Mouse (Mus musculus): ENCODE measurements at regions not wholly inside any gene's neighbourhood (a gene's known extent, or its start where the extent isn't known, plus 50 kb on each side); places are given as distances from the start of the nearest gene placed in this dataset.
A peak's percentile ranks its signal among the peaks of the same experiment; 100 is the strongest.

- H3K27me3 ChIP-seq = no peaks in the 10 kb centered on the region
- H3K4me1 ChIP-seq = no peaks in the 10 kb centered on the region
- H3K9ac ChIP-seq (replicated peaks) = no peak overlapping the region
- 88% methylated on average over 1 of the region's 1 CpGs for WGBS
- H3K27ac ChIP-seq (replicated peaks) = no peak overlapping the region
- H3K36me3 ChIP-seq = no peaks in the 10 kb centered on the region
- no peak overlapping the region for H3K4me3 ChIP-seq
- no peaks in the 10 kb centered on the region for H3K9me3 ChIP-seq
- ATAC-seq (replicated peaks) = no peak
- no peak overlapping the region for H3K4me2 ChIP-seq (replicated peaks)
These were observed 284.9 kb upstream of the Dach1 start for GRCm38 (mm10) chr14:98454461-98454860.

GRCm38 (mm10) chr14:98452191-98452590 lies 282.6 kb upstream of the Dach1 start:
- H3K4me3 ChIP-seq = no peak overlapping the region
- no peak for ATAC-seq (replicated peaks)
- no peak overlapping the region for H3K4me2 ChIP-seq (replicated peaks)
- no peaks in the 10 kb centered on the region for H3K27me3 ChIP-seq
- H3K4me1 ChIP-seq = no peaks in the 10 kb centered on the region
- no peak overlapping the region for H3K27ac ChIP-seq (replicated peaks)
- 71% methylated on average over 6 of the region's 6 CpGs for WGBS
- no peaks in the 10 kb centered on the region for H3K36me3 ChIP-seq
- H3K9ac ChIP-seq (replicated peaks) = no peak overlapping the region
- H3K9me3 ChIP-seq = no peaks in the 10 kb centered on the region

GRCm38 (mm10) chr14:98449568-98449967 lies 280.0 kb upstream of the Dach1 start:
- no peak overlapping the region for H3K4me3 ChIP-seq
- H3K4me2 ChIP-seq (replicated peaks) = no peak overlapping the region
- H3K4me1 ChIP-seq = no peaks in the 10 kb centered on the region
- no peaks in the 10 kb centered on the region for H3K9me3 ChIP-seq
- H3K27ac ChIP-seq (replicated peaks) = no peak overlapping the region
- 24% methylated on average over 5 of the region's 5 CpGs for WGBS
- H3K36me3 ChIP-seq = no peaks in the 10 kb centered on the region
- H3K9ac ChIP-seq (replicated peaks) = no peak overlapping the region
- H3K27me3 ChIP-seq = no peaks in the 10 kb centered on the region
- ATAC-seq (replicated peaks) = 0 out of 2 replicates have a peak, but pooled peaks have one; percentile 13

GRCm38 (mm10) chr14:98442411-98442810 lies 272.8 kb upstream of the Dach1 start:
- H3K9me3 ChIP-seq = no peaks in the 10 kb centered on the region
- ATAC-seq (replicated peaks) = no peak; the same call in 1 of the 2 replicates
- whole genome bisulfite sequencing = 66% methylated on average over 3 of the region's 3 CpGs

GRCm38 (mm10) chr14:98441954-98442353 lies 272.4 kb upstream of the Dach1 start:
- no peak overlapping the region for H3K27ac ChIP-seq (replicated peaks)
- no peaks in the 10 kb centered on the region for H3K9me3 ChIP-seq
- no peak overlapping the region for H3K9ac ChIP-seq (replicated peaks)
- H3K36me3 ChIP-seq = no peaks in the 10 kb centered on the region
- H3K27me3 ChIP-seq = no peaks in the 10 kb centered on the region
- no peak overlapping the region for H3K4me3 ChIP-seq
- no peaks in the 10 kb centered on the region for H3K4me1 ChIP-seq
- H3K4me2 ChIP-seq (replicated peaks) = no peak overlapping the region
- ATAC-seq (replicated peaks) = no peak
- 66% methylated on average over 2 of the region's 2 CpGs for WGBS

More at GRCm38 (mm10) chr14:98442411-98442810, 272.8 kb upstream of the Dach1 start:
- Histone ChIP-seq H3K27ac (replicated peaks) (no peak overlapping the region), H3K4me3 (no peak overlapping the region), H3K36me3 (no peaks in the 10 kb centered on the region), H3K4me1 (no peaks in the 10 kb centered on the region), H3K27me3 (no peaks in the 10 kb centered on the region), H3K4me2 (replicated peaks) (no peak overlapping the region), H3K9ac (replicated peaks) (no peak overlapping the region)

- no peak overlapping the region for H3K27ac ChIP-seq (replicated peaks)
- no peak overlapping the region for H3K4me2 ChIP-seq (replicated peaks)
- H3K9ac ChIP-seq (replicated peaks) = no peak overlapping the region
- H3K9me3 ChIP-seq = no peaks in the 10 kb centered on the region
- no peaks in the 10 kb centered on the region for H3K4me1 ChIP-seq
- ATAC-seq (replicated peaks) = no peak
- 67% methylated on average over 11 of the region's 11 CpGs for WGBS
- no peak overlapping the region for H3K4me3 ChIP-seq
- no peaks in the 10 kb centered on the region for H3K36me3 ChIP-seq
- H3K27me3 ChIP-seq = no peaks in the 10 kb centered on the region
These were observed 262.4 kb upstream of the Dach1 start for GRCm38 (mm10) chr14:98431959-98432358.

GRCm38 (mm10) chr14:98417719-98418118 lies 248.2 kb upstream of the Dach1 start:
- no peak overlapping the region for H3K27ac ChIP-seq (replicated peaks)
- 68% methylated on average over 1 of the region's 1 CpGs for WGBS
- H3K9ac ChIP-seq (replicated peaks) = no peak overlapping the region
- no peaks in the 10 kb centered on the region for H3K36me3 ChIP-seq
- no peak for ATAC-seq (replicated peaks)
- no peaks in the 10 kb centered on the region for H3K9me3 ChIP-seq
- H3K4me1 ChIP-seq = no peaks in the 10 kb centered on the region
- no peak overlapping the region for H3K4me3 ChIP-seq
- no peak overlapping the region for H3K4me2 ChIP-seq (replicated peaks)
- no peaks in the 10 kb centered on the region for H3K27me3 ChIP-seq

- H3K36me3 ChIP-seq = no peaks in the 10 kb centered on the region
- no peak for ATAC-seq (replicated peaks)
- no peaks in the 10 kb centered on the region for H3K9me3 ChIP-seq
- H3K4me2 ChIP-seq (replicated peaks) = no peak overlapping the region
- WGBS = 49% methylated on average over 7 of the region's 7 CpGs
- H3K4me3 ChIP-seq = no peak overlapping the region
- H3K4me1 ChIP-seq = no peaks in the 10 kb centered on the region
- no peak overlapping the region for H3K9ac ChIP-seq (replicated peaks)
- H3K27me3 ChIP-seq = no peaks in the 10 kb centered on the region
- no peak overlapping the region for H3K27ac ChIP-seq (replicated peaks)
These were observed 244.6 kb upstream of the Dach1 start for GRCm38 (mm10) chr14:98414201-98414600.

GRCm38 (mm10) chr14:98405936-98406635 lies 236.5 kb upstream of the Dach1 start:
- H3K36me3 ChIP-seq = no peaks in the 10 kb centered on the region
- no peaks in the 10 kb centered on the region for H3K9me3 ChIP-seq
- H3K4me1 ChIP-seq = peaks cover 6% of the 10 kb centered on the region; the same call in 1 of the 2 replicates
- WGBS = 47% methylated on average over 3 of the region's 3 CpGs
- H3K4me3 ChIP-seq = no peak overlapping the region
- no peaks in the 10 kb centered on the region for H3K27me3 ChIP-seq
- H3K9ac ChIP-seq (replicated peaks) = no peak overlapping the region
- H3K27ac ChIP-seq (replicated peaks) = no peak overlapping the region
- no peak overlapping the region for H3K4me2 ChIP-seq (replicated peaks)
- ATAC-seq (replicated peaks) = no peak

- 75% methylated on average over 5 of the region's 5 CpGs for WGBS
- H3K4me3 ChIP-seq = no peak overlapping the region
- no peak overlapping the region for H3K9ac ChIP-seq (replicated peaks)
- H3K36me3 ChIP-seq = no peaks in the 10 kb centered on the region
- ATAC-seq (replicated peaks) = no peak
- H3K4me1 ChIP-seq = peaks cover 6% of the 10 kb centered on the region; the same call in 1 of the 2 replicates
- no peak overlapping the region for H3K27ac ChIP-seq (replicated peaks)
- H3K4me2 ChIP-seq (replicated peaks) = no peak overlapping the region
- no peaks in the 10 kb centered on the region for H3K27me3 ChIP-seq
- H3K9me3 ChIP-seq = no peaks in the 10 kb centered on the region
These were observed 234.5 kb upstream of the Dach1 start for GRCm38 (mm10) chr14:98404026-98404425.

GRCm38 (mm10) chr14:98387871-98388270 lies 218.3 kb upstream of the Dach1 start:
- 28% methylated on average over 4 of the region's 4 CpGs for whole genome bisulfite sequencing
- peak; percentile 87 for ATAC-seq (replicated peaks)
- Histone ChIP-seq H3K4me2 (replicated peaks) (no peak overlapping the region), H3K4me1 (peaks cover 5% of the 10 kb centered on the region), H3K27ac (replicated peaks) (no peak overlapping the region), H3K36me3 (no peaks in the 10 kb centered on the region), H3K4me3 (no peak overlapping the region), H3K27me3 (no peaks in the 10 kb centered on the region), H3K9ac (replicated peaks) (no peak overlapping the region), H3K9me3 (no peaks in the 10 kb centered on the region)
